Mouse (Mus musculus): ENCODE measurements at regions not wholly inside any gene's neighbourhood (a gene's known extent, or its start where the extent isn't known, plus 50 kb on each side); places are given as distances from the start of the nearest gene placed in this dataset.

DNA sequence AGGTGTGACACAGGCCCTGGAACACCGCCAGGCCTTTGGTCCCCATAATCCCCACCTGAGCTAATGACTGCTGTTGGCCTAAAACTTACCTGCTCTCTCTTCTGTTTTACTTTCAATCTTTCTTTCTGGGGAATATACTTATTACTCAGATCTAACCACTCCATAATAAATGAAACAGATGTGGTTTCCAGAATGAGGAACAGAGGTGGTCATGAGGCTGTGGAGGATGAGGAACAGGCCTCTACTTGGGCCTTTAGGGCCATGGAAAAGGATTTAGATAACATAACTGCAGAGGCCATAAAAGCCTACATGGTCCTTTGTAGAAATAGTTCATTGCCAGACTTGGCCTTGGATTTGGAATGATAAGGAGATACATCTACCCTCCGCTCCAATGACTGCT, 74.1 kb downstream of the B3gnt5 start:
- in situ Hi-C loops (cut with MboI; ENCODE audit: low pct_unique_long_range_greater_than_20kb in 1 of 2, low sequenced_read_pairs in 2 of 2, unreplicated experiment in 1 of 2) = no loop called here

DNA sequence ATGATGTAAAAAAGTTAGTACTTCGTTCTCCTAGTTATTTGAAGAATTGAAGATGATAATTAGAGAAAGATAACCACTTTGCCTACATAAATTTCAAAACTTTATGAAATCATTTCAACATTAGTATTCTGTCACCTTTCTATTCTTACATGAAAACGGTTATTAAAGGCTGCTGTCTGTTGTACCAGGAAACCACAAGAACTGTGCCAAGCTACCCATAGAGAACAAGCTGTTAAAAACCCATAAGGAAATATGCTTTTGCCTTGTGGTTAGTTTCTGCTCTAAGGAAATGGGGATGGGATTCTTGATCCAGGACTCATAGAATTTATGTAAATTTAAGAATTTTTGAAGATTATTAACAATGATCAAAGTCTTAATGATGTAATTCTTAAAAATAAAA, 74.7 kb downstream of the B3gnt5 start:
- in situ Hi-C loops (cut with MboI; ENCODE audit: low pct_unique_long_range_greater_than_20kb in 1 of 2, low sequenced_read_pairs in 2 of 2, unreplicated experiment in 1 of 2) = no loop called here

DNA sequence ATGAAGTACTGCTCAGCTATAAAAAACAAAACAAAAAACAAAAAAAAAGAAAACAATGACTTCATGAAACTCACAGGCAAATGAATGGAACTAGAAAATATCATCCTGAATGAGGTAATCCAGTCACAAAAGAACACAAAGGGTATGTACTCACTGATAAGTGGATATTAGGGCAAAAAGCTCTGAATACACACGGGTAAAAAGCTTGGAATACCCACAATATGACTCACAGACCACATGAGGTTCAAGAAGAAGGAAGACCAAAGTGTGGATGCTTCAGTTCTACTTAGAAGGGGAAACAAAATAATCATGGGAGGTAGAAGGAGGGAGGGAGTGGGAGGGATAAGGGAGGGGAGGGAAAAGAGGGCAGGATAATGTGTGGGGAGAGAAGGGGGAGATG, 79.8 kb downstream of the B3gnt5 start:
- in situ Hi-C loops (cut with MboI; ENCODE audit: low pct_unique_long_range_greater_than_20kb in 1 of 2, low sequenced_read_pairs in 2 of 2, unreplicated experiment in 1 of 2) = loop anchor here in 1 of 2 experiments (10.0 kb wide), 1 partner anchor 115 kb away; no protein-coding TSS in a partner anchor

DNA sequence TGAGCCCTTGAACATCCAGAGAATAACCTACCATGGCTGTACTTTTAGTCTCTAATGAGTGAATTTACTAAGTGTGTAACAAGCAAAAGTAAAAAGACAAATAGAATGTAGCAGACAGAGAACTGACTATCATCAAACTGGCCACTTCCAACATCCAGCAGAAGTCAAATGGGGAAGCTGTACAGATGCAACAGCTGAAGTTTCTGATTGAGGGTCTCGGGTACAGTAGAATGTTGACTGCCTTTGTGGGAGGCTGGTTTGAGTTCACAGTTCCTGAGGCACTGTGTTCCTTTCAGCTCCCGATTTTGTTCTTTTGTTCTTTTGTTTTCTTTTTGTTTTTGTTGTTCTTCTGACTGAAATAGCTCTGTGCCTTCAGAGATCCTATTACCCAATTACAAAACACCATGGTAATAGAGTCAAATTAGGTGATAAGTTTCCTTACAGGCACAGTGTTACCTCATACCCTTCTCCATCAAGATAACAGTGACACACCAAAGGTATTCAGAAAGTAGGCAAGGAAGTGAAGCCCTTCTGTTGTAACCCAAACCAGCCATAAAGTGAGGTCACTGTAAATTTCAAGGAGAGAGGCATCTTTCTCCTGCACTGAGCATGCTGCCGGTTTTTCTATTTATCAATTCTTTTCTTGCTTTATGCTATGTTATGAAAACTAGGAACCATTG, 82.5 kb downstream of the B3gnt5 start:
- in situ Hi-C loops (cut with MboI; ENCODE audit: low pct_unique_long_range_greater_than_20kb in 1 of 2, low sequenced_read_pairs in 2 of 2, unreplicated experiment in 1 of 2) = loop anchor here in 1 of 2 experiments (10.0 kb wide), 1 partner anchor 118 kb away; no protein-coding TSS in a partner anchor

DNA sequence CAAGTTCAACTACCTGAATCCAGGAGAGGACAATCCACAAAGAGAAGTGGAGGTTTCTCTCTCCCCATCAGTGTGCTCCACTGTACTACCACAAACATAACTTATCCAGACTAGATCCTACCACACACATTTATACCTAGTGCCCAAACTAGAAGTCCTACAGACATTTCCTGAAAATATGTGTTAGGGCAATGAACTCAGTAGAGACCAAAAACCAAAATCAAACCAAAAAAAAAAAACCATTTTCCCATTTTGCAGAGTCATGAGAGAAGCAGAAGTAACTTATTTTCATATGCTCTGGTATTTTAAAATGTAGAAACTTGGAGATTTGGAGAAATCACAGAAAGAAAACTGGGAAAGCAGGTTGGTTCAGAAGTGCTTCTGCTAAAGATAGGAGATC, 83.7 kb downstream of the B3gnt5 start:
- in situ Hi-C loops (cut with MboI; ENCODE audit: low pct_unique_long_range_greater_than_20kb in 1 of 2, low sequenced_read_pairs in 2 of 2, unreplicated experiment in 1 of 2) = loop anchor here in 1 of 2 experiments (10.0 kb wide), 1 partner anchor 119 kb away; no protein-coding TSS in a partner anchor

DNA sequence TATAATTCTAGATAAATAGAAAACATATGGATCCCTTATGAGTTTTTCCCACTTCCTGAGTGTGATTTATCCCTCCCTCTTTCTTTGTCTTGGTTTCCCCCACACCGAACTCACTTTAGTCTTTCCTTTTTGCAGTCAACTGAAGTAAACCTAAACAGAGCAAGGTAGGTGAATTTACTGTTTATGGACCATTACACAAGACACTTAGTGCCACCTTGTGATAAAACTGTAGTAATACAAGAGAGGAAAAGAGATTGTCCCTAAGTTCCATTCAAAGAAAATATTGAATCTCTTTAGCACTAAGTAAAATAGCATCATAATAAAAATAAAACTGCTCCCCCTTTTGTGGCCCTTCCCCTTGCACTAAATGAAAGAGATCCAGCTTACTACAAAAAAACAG, 88.4 kb downstream of the B3gnt5 start:
- in situ Hi-C loops (cut with MboI; ENCODE audit: low pct_unique_long_range_greater_than_20kb in 1 of 2, low sequenced_read_pairs in 2 of 2, unreplicated experiment in 1 of 2) = loop anchor here in 1 of 2 experiments (10.0 kb wide), 1 partner anchor 124 kb away; no protein-coding TSS in a partner anchor

DNA sequence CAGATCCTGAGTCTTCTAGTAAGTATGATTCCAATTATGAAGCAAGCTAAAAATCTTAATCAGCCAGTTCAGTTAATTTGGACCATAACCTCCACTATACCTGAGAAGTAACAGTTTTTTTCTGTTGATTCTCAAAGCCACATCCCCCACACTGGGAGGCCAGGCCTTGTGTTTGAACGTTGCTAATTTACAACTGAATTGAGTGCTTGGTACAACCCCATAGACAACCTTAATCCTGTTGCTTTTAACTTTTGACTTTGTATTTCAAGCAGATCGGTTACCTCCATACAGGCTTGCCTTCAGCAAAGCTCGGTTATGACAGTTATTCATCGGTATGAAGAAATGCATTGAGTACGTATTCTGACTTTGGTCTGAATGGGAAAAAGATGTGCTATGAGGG, 105.3 kb downstream of the B3gnt5 start:
- in situ Hi-C loops (cut with MboI; ENCODE audit: low pct_unique_long_range_greater_than_20kb in 1 of 2, low sequenced_read_pairs in 2 of 2, unreplicated experiment in 1 of 2) = no loop called here

DNA sequence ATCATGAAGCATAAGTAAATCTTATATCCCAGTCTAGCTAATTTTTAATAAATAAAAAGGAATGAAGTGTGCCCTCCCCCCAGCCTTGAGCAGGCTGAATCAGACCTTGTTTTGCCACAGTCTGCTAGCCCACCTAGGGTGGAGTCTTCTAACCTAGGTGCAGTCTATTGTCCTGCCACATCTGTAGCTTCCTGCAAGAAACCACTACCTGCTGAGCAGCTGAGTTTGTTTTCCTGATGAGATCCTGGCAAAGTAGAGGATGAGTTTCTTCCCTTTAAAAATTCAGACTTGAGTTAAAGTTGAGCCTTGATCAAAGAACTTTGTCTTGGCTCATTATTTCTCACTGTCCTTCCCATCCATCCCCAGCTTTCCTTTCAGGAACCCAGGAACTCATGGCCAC, 105.9 kb downstream of the B3gnt5 start:
- in situ Hi-C loops (cut with MboI; ENCODE audit: low pct_unique_long_range_greater_than_20kb in 1 of 2, low sequenced_read_pairs in 2 of 2, unreplicated experiment in 1 of 2) = no loop called here

DNA sequence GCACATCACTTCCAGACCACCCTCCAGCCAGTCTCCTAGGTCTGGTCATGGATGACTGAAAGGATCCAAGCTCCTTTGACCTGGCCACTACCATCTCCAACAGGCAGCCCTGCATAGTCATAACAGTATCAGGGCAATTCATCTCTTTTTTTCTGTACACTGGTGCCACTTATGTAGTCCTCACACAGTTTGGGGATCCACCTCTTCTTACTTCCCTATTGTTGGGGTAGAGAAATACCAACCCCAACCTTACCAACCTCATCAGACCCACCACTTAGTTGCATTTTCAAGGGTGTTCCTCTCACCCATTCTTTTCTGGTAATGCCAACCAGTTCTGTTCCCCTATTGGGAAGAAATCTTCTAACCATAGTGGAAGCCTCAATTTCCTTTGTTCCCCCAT, 109.4 kb downstream of the B3gnt5 start:
- in situ Hi-C loops (cut with MboI; ENCODE audit: low pct_unique_long_range_greater_than_20kb in 1 of 2, low sequenced_read_pairs in 2 of 2, unreplicated experiment in 1 of 2) = no loop called here

DNA sequence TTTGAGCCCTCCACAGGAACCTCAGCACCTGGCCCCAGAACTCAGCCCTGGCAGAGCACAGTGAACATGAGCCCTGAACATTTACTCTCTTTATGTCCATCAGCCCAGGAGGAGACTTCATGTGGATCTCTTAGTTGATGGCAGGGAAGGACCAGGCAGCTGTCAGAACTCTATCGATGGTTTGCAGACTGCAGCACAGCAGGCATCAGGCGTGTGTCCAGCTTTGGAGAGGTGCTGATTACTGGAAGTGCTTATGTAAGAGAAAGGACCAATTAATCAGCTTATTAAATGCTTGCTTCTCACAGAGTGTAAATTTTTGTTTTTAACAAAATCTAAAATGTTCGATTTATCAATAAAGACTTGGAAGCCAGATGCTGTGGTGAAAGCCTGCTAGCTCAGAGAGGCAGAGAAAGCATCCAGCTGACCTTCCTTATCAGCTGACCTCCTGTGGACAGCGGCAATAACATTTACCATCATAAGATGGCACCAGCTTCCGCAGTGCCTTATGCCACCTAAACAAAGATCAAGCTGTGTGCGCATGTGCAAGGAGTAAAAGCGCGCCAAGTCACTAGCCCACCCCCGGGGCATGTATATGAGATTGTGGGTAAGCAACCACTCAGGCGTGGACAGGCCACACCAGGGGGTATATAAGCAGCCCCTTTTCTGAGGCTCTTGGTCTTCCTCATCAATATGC, 105.8 kb downstream of the Klhl6 start:
- in situ Hi-C loops (cut with MboI; ENCODE audit: low pct_unique_long_range_greater_than_20kb in 1 of 2, low sequenced_read_pairs in 2 of 2, unreplicated experiment in 1 of 2) = no loop called here

DNA sequence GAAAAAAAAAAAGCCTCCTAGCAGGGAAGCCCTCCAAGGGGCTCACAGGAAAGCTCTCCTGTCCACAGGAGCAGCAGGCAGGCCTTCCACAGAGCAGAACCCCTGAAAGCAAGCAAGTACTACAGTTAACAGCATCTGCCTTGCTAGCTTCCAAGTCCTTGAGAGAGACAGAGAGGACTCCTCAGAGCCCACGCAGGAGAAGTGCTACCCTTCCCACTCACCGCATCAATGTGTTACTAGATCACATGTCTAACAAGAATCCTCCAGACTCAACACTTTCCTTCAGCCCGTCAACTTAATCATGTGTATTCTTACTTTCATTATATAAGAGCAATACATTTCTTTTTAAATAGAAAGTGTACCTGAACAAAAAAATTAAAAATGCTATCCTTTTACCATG, 99.9 kb downstream of the Klhl6 start:
- in situ Hi-C loops (cut with MboI; ENCODE audit: low pct_unique_long_range_greater_than_20kb in 1 of 2, low sequenced_read_pairs in 2 of 2, unreplicated experiment in 1 of 2) = no loop called here

DNA sequence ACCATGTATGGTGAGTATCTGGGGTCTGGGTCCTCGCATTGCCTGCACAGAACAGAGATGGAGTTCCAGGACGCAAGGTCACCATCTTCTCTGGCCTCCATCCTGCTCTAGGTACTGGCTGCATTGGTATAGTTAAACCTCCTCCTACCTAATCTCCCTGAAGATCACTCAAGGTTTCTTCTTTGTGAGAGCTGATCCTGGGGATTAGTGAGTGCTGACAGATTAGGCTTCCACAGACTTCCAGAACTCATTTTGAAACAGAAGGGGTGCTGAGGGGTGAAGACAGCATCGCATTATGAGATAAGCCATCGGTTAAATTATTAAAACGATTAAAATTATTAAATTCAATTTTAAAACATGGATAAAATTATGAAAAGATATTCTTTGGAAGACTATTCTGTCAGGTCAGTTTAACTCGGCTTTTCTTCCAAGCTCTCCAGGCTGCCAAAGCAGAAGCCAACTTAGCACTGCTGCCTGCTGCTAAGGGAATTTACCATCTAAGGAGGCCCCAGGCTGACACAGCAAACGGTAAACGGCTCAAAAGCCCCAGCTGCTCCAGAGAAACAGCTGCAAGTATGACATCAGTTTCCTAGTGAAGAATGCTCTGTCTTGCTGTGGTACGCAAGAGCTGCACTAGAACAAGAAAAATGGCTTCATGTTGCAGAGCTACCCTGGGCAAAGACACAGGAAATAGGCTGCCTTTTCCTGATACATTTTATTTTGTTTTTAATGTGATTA, 98.9 kb downstream of the Klhl6 start:
- in situ Hi-C loops (cut with MboI; ENCODE audit: low pct_unique_long_range_greater_than_20kb in 1 of 2, low sequenced_read_pairs in 2 of 2, unreplicated experiment in 1 of 2) = no loop called here

DNA sequence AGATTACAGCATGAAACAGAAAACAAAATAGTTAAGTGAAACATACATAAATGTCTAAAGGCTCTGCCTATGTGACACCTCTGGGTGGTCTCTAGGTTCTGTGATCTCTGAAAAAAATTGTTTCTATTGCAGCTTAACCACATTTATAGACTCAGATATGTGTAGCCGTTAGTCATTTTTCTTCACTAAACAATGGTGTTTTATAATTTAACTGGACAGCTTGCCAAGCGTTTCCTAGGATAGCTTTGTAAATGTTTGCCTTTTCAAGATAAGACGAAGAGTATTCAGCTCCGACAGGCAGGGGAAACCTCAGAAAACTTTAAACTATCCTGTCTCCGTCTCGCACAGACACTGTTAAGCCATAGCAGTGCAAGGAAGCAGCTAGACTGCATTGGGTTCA, 98.3 kb downstream of the Klhl6 start:
- in situ Hi-C loops (cut with MboI; ENCODE audit: low pct_unique_long_range_greater_than_20kb in 1 of 2, low sequenced_read_pairs in 2 of 2, unreplicated experiment in 1 of 2) = no loop called here

DNA sequence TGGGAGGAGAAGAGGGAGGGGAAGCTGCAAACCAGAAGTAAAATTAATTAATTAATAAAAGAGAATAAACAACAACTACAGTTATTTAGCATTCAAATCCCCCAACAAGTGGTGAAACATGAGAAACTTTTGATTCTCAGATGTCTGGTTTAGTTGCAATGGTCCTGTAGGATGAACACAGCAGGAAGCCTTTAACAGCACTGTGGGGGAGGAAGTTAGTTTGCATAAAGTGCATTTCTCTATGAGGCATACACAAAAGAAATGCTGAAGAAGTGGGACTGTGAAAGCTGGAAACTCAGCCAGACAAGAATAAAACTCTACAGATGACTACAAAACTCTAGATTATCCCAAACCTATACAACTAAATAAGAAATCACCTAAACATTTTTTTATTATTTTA, 96.2 kb downstream of the Klhl6 start:
- in situ Hi-C loops (cut with MboI; ENCODE audit: low pct_unique_long_range_greater_than_20kb in 1 of 2, low sequenced_read_pairs in 2 of 2, unreplicated experiment in 1 of 2) = no loop called here

DNA sequence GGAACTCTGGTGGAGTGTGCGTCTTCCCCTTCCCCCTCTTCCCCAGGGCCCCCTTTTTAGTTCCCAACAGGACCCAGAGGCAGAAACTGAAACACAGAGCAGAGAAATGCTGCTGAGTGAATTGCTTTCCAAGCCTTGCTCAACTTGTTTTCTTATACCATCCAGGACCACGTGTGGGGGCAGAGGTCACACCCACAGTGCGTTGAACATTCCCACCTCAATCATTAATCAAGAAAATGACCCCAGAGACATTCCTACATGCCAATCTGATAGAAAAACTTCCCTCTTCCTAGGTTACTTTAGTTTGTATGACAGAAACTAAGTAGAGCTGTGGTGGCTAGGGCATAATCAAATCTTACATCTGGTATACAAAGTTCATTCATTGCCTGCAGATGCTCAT, 93.3 kb downstream of the Klhl6 start:
- in situ Hi-C loops (cut with MboI; ENCODE audit: low pct_unique_long_range_greater_than_20kb in 1 of 2, low sequenced_read_pairs in 2 of 2, unreplicated experiment in 1 of 2) = no loop called here

DNA sequence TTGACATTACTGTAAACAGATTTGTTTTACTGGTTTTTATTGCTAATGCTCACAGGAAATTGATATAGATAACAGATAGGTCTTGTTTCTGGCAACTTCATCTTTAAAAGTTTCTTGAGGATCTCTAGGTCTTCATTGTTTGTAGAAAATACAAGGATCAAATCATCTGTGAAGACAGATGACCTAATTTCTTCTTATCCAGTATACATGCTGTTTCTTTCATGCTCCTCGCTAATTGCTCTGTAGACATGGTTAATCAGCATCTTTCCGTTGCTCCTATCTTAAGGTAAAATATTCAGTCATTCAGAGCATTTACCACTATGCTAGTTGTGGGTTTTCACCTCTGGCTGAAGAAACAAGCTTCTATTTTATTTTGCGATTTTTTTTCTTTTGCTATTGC, 91.4 kb downstream of the Klhl6 start:
- in situ Hi-C loops (cut with MboI; ENCODE audit: low pct_unique_long_range_greater_than_20kb in 1 of 2, low sequenced_read_pairs in 2 of 2, unreplicated experiment in 1 of 2) = no loop called here

DNA sequence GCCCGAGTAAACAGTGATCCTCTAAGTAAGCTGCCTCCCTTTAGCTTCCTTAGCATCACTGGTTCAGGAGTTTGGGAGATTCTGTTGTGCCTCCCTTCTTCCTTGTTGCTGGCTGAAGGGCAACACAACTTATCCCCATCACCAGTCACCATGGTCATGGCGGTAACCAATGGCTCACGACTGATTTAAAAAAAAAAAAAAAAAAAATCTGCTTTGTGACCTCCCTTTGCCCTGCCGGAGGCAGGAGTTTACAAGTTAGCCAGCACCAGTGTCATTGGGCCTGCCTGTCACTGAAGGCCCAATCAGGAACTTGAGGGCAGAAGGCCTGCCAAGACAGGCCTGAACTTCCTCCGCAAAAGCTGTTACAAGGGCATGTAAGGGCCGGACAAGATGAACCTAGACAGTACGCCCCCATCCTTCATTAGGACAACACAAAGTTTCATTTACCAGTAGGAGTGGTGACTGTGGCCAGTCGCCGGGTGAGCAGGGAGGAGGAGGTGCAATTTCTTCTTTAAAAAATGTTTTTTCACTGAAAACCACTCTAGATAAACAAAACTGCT, 88.3 kb downstream of the Klhl6 start:
- in situ Hi-C loops (cut with MboI; ENCODE audit: low pct_unique_long_range_greater_than_20kb in 1 of 2, low sequenced_read_pairs in 2 of 2, unreplicated experiment in 1 of 2) = no loop called here

All from mouse embryonic stem cell (cell line).